Mouse (Mus musculus): Measurements from ENCODE around the gene Mstn.

DNA sequence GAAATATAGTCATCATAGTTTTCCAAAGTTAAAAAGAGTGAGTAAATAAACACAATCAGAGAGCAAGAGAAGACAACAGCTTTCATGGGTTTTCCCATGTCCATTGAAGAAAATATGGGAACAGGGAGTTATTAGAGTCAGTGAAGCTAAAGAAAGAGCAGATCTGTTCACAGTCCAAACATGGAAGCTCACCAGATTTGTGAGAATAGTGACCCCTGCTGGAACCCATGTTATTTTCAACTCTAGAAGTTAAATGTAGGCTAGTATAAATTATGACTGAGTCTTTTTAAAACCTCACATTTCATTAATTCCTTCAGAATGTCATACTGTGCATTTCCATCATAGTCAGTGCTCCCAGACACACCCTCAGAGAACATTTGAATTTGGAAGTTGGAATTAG, 28.9 kb upstream of the Mstn start:
- TF ChIP-seq POLR2A (IDR thresholded peaks at IDR 0.05; ENCODE audit: borderline replicate concordance, control insufficient read depth, low read depth, low read length) (no peak), CTCF (IDR thresholded peaks at IDR 0.05; ENCODE audit: control insufficient read depth, insufficient read depth, low read length) (no peak)

All from bone marrow, adult 2 months (tissue).